In genomic region chr10:80171760-80172526, GRCm38 (mm10) we compare ENCODE assay signal across 8 mouse cellular contexts. TPM values are rescaled to one million over a fixed set of nuclear protein-coding genes. Genes with fewer than 3 reads are reported as not detected.
DNase-seq lines count a peak whose midpoint lies in the region; ATAC-seq and TF ChIP-seq lines count a peak whose summit lies in the region.

No protein-coding gene starts in this region.

- no peak for TF ChIP-seq CTCF in intestine, postnatal 0 days (IDR thresholded peaks at IDR 0.05; ENCODE audit: low read depth)

- H3K27ac ChIP-seq in forebrain, embryonic 12.5 days, result peak overlapping the region; percentile 86
- peak overlapping the region; percentile 83 for H3K27ac ChIP-seq in intestine, postnatal 0 days (ENCODE audit: low read depth, low read length)
- H3K27ac ChIP-seq in midbrain, embryonic 16.5 days (ENCODE audit: low read length), result peak overlapping the region; percentile 84

- H3K4me2 ChIP-seq in forebrain, embryonic 12.5 days, result peak overlapping the region; percentile 59
- peak overlapping the region; percentile 63 for H3K4me2 ChIP-seq in intestine, postnatal 0 days (replicated peaks; ENCODE audit: low read depth)
- H3K4me2 ChIP-seq in midbrain, embryonic 16.5 days (ENCODE audit: low read length), result peak overlapping the region; percentile 63

- no peaks in the 10 kb centered on the region for H3K9me3 ChIP-seq in forebrain, embryonic 12.5 days
- H3K9me3 ChIP-seq in intestine, postnatal 0 days (ENCODE audit: control insufficient read depth), result no peaks in the 10 kb centered on the region
- no peaks in the 10 kb centered on the region for H3K9me3 ChIP-seq in midbrain, embryonic 16.5 days (replicated peaks; ENCODE audit: control insufficient read depth, low read length, poor library complexity, severe bottlenecking)

- peak overlapping the region; percentile 50; the same call in 1 of the 2 replicates for H3K9ac ChIP-seq in forebrain, embryonic 12.5 days
- H3K9ac ChIP-seq in intestine, postnatal 0 days (ENCODE audit: low read depth, low read length), result peak overlapping the region; percentile 24; the same call in 1 of the 2 replicates
- peak overlapping the region; percentile 65 for H3K9ac ChIP-seq in midbrain, embryonic 16.5 days (ENCODE audit: low read depth, low read length)

- ATAC-seq in forebrain, embryonic 12.5 days (ENCODE audit: low FRiP score), result no peak
- ATAC-seq in intestine, postnatal 0 days, result no peak
- no peak for ATAC-seq in midbrain, embryonic 16.5 days
- no peak for ATAC-seq in frontal cortex, adult (ENCODE audit: low TSS enrichment)

- 85% methylated on average over 42 of the region's 45 CpGs for WGBS in forebrain, embryonic 12.5 days
- 85% methylated on average over 45 of the region's 45 CpGs for WGBS in intestine, postnatal 0 days
- WGBS in midbrain, embryonic 16.5 days, result 83% methylated on average over 45 of the region's 45 CpGs

- peak; percentile 13 to 55 for DNase-seq in layer of hippocampus, postnatal 10 days (ENCODE audit: low spot score in 2 of 2)
- no peak for DNase-seq in layer of hippocampus, adult 8-10 months (ENCODE audit: low spot score in 2 of 2)
- peak; percentile 63 for DNase-seq in adrenal gland, postnatal 14 days
- no peak for DNase-seq in right cerebral cortex, postnatal 36 days (ENCODE audit: low spot score in 2 of 2)

- no peaks in the 10 kb centered on the region for H3K27me3 ChIP-seq in forebrain, embryonic 12.5 days
- no peaks in the 10 kb centered on the region for H3K27me3 ChIP-seq in intestine, postnatal 0 days (replicated peaks; ENCODE audit: control insufficient read depth, insufficient read depth, low read length)
- no peaks in the 10 kb centered on the region for H3K27me3 ChIP-seq in midbrain, embryonic 16.5 days (ENCODE audit: control insufficient read depth, insufficient read depth, low read depth, low read length)

- H3K4me3 ChIP-seq in forebrain, embryonic 12.5 days (replicated peaks), result peak overlapping the region; percentile 45
- H3K4me3 ChIP-seq in intestine, postnatal 0 days (ENCODE audit: low read depth, low read length), result no peak overlapping the region; the same call in 1 of the 2 replicates
- no peak overlapping the region for H3K4me3 ChIP-seq in midbrain, embryonic 16.5 days (ENCODE audit: low read depth, low read length)

- H3K4me1 ChIP-seq in forebrain, embryonic 12.5 days, result peaks cover 67% of the 10 kb centered on the region
- H3K4me1 ChIP-seq in intestine, postnatal 0 days (replicated peaks; ENCODE audit: control insufficient read depth, insufficient read depth, low read length), result no peaks in the 10 kb centered on the region
- peaks cover 33% of the 10 kb centered on the region for H3K4me1 ChIP-seq in midbrain, embryonic 16.5 days (ENCODE audit: control insufficient read depth, insufficient read depth, low read length)

- H3K36me3 ChIP-seq in forebrain, embryonic 12.5 days (replicated peaks), result peaks cover 29% of the 10 kb centered on the region
- H3K36me3 ChIP-seq in intestine, postnatal 0 days (ENCODE audit: control insufficient read depth, insufficient read depth), result peaks cover 34% of the 10 kb centered on the region
- peaks cover 19% of the 10 kb centered on the region for H3K36me3 ChIP-seq in midbrain, embryonic 16.5 days (ENCODE audit: control insufficient read depth, insufficient read depth, low read length)

RNA-seq across cellular contexts. Expression of gene 1600002K03Rik, which starts 0.8 kb away (rescaled TPM):
- total RNA-seq in layer of hippocampus, postnatal 10 days (2021), result 1 to 10 TPM; 4.3 to 6.7 TPM
- 1 to 10 TPM; 1.8 to 9.0 (median 6.2) TPM for total RNA-seq in layer of hippocampus, adult 8-10 months (2022)
- 8.6 and 9.5 TPM in 2 replicates for total RNA-seq in adrenal gland, postnatal 14 days (2021)
- polyA plus RNA-seq in forebrain, embryonic 12.5 days (2016; fragmentation: Nextera tagmentation; extraction: Ambion mirVana), result 11.1 and 11.6 TPM in 2 replicates
- 12.7 and 13.9 TPM in 2 replicates for polyA plus RNA-seq in intestine, postnatal 0 days (2015; fragmentation: Nextera tagmentation; extraction: Ambion mirVana)
- 11.0 and 11.4 TPM in 2 replicates for polyA plus RNA-seq in midbrain, embryonic 16.5 days (2015; fragmentation: Nextera tagmentation; extraction: Ambion mirVana)

RNA-seq across cellular contexts. Expression of gene Cirbp, which starts 6.2 kb away (rescaled TPM):
- total RNA-seq in layer of hippocampus, postnatal 10 days (2021), result 100 to 1,000 TPM; 154 to 175 TPM
- 100 to 1,000 TPM in 2 of 4 experiments, 10 to 100 TPM in 2; 75.7 to 148 (median 96.4) TPM for total RNA-seq in layer of hippocampus, adult 8-10 months (2022)
- 67.6 and 106 TPM in 2 replicates for total RNA-seq in adrenal gland, postnatal 14 days (2021)
- polyA plus RNA-seq in forebrain, embryonic 12.5 days (2016; fragmentation: Nextera tagmentation; extraction: Ambion mirVana), result 224 and 240 TPM in 2 replicates
- 222 and 228 TPM in 2 replicates for polyA plus RNA-seq in intestine, postnatal 0 days (2015; fragmentation: Nextera tagmentation; extraction: Ambion mirVana)
- 380 and 398 TPM in 2 replicates for polyA plus RNA-seq in midbrain, embryonic 16.5 days (2015; fragmentation: Nextera tagmentation; extraction: Ambion mirVana)

RNA-seq across cellular contexts. Expression of gene Efna2, which starts 7.3 kb away (rescaled TPM):
- 10 to 100 TPM; 16.8 to 19.8 TPM for total RNA-seq in layer of hippocampus, postnatal 10 days (2021)
- total RNA-seq in layer of hippocampus, adult 8-10 months (2022), result 1 to 10 TPM; 7.4 to 8.3 (median 7.9) TPM
- 3.1 and 3.9 TPM in 2 replicates for total RNA-seq in adrenal gland, postnatal 14 days (2021)
- 36.4 and 48.9 TPM in 2 replicates for polyA plus RNA-seq in forebrain, embryonic 12.5 days (2016; fragmentation: Nextera tagmentation; extraction: Ambion mirVana)
- polyA plus RNA-seq in intestine, postnatal 0 days (2015; fragmentation: Nextera tagmentation; extraction: Ambion mirVana), result 3.5 and 3.8 TPM in 2 replicates
- 37.3 and 43.3 TPM in 2 replicates for polyA plus RNA-seq in midbrain, embryonic 16.5 days (2015; fragmentation: Nextera tagmentation; extraction: Ambion mirVana)

RNA-seq across cellular contexts. Expression of gene Midn, which starts 23.9 kb away (rescaled TPM):
- 100 to 1,000 TPM; 112 to 128 TPM for total RNA-seq in layer of hippocampus, postnatal 10 days (2021)
- 10 to 100 TPM; 47.2 to 63.6 (median 58.0) TPM for total RNA-seq in layer of hippocampus, adult 8-10 months (2022)
- 114 and 140 TPM in 2 replicates for total RNA-seq in adrenal gland, postnatal 14 days (2021)
- polyA plus RNA-seq in forebrain, embryonic 12.5 days (2016; fragmentation: Nextera tagmentation; extraction: Ambion mirVana), result 45.0 and 50.3 TPM in 2 replicates
- 18.1 and 19.5 TPM in 2 replicates for polyA plus RNA-seq in intestine, postnatal 0 days (2015; fragmentation: Nextera tagmentation; extraction: Ambion mirVana)
- 15.5 and 21.1 TPM in 2 replicates for polyA plus RNA-seq in midbrain, embryonic 16.5 days (2015; fragmentation: Nextera tagmentation; extraction: Ambion mirVana)

RNA-seq across cellular contexts. Expression of gene Cbarp, which starts 31.3 kb away (rescaled TPM):
- total RNA-seq in layer of hippocampus, postnatal 10 days (2021), result 100 to 1,000 TPM; 360 to 374 TPM
- 100 to 1,000 TPM; 295 to 345 (median 308) TPM for total RNA-seq in layer of hippocampus, adult 8-10 months (2022)
- total RNA-seq in adrenal gland, postnatal 14 days (2021), result 69.9 and 137 TPM in 2 replicates
- 13.2 and 13.8 TPM in 2 replicates for polyA plus RNA-seq in forebrain, embryonic 12.5 days (2016; fragmentation: Nextera tagmentation; extraction: Ambion mirVana)
- 2.1 and 2.7 TPM in 2 replicates for polyA plus RNA-seq in intestine, postnatal 0 days (2015; fragmentation: Nextera tagmentation; extraction: Ambion mirVana)
- polyA plus RNA-seq in midbrain, embryonic 16.5 days (2015; fragmentation: Nextera tagmentation; extraction: Ambion mirVana), result 70.3 and 81.6 TPM in 2 replicates

Comparison
In these comparisons a context has a peak if more than half of its experiments do, and no peak if none do; other contexts are left out.
1. DNase-seq: peak in layer of hippocampus, postnatal 10 days (2 of 2) and adrenal gland, postnatal 14 days (single experiment); none in layer of hippocampus, adult 8-10 months (0 of 2) and right cerebral cortex, postnatal 36 days (0 of 2).
2. Peak in every context shown above with its lines, with median percentiles within 50 percentile points of each other: H3K27ac ChIP-seq, H3K4me2 ChIP-seq and H3K9ac ChIP-seq.